Mouse (Mus musculus) liver, adult 10 weeks (tissue): ENCODE measurements around the gene Gm5934. TPM values are rescaled to one million over a fixed set of nuclear protein-coding genes. Genes with fewer than 3 reads are reported as not detected.

Experiments used
- polyA plus RNA-seq: library from polyadenylated mRNA; stranded (reverse); fragments of 350-450 nt; fragmentation: Illumina TruSeq; extraction: RNeasy Lipid Tissue Mini Kit (QIAGEN cat#74804); gene quantifications from one replicate; pipeline ENCODE4 v1.2.3, GENCODE M21; 2014; ENCODE audit warnings: low read depth, low replicate concordance

The Gm5934 gene
- polyA plus RNA-seq = not detected

DNA sequence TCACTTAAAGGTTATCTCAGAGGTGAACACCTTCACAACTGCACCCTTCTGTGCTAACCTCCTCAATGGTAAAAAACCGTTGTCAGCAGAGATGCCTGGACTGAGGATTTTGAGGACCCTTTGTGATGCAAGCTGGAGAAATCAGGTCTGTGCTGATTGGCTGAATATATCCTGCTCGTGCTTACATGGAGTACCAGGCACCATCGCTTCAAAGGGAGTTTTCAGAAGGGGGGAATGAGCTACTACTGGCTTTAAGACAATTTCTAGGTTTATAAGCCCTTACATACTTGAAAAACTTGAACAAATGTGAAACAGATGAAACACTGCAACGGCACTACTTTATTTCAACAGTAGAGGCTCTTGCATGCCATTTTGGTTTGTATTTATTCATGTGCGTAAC is at the start of gene Gm5934:
Gm5934 (minus strand) TSS at position 101 of the 400 bp plus-strand sequence.

Other genes with a start within 250 kb of the Gm5934 start
- not detected for gene Gm4297, start 74.1 kb upstream of the Gm5934 start, polyA plus RNA-seq